Mouse (Mus musculus): ENCODE measurements around the gene Gnl2.
A peak's percentile ranks its signal among the peaks of the same experiment; 100 is the strongest.

Gnl2 gene

GRCm38 (mm10) chr4:125004886-125005285 lies 11.5 kb upstream of the Gnl2 start:
- DNase-seq: no peak

- DNase-seq: no peak
These were observed 8.9 kb upstream of the Gnl2 start for GRCm38 (mm10) chr4:125007460-125007859.

GRCm38 (mm10) chr4:125008220-125008619 lies 8.2 kb upstream of the Gnl2 start:
- no peak for DNase-seq

- no peak for DNase-seq
These were observed 7.7 kb upstream of the Gnl2 start for GRCm38 (mm10) chr4:125008712-125009111.

GRCm38 (mm10) chr4:125017431-125017830 lies 1.0 kb downstream of the Gnl2 start:
- DNase-seq: peak; percentile 42

- no peak for DNase-seq
These were observed 4.6 kb downstream of the Gnl2 start for GRCm38 (mm10) chr4:125020780-125021538.

GRCm38 (mm10) chr4:125029891-125030614 lies 13.7 kb downstream of the Gnl2 start:
- peak; percentile 95 for DNase-seq

GRCm38 (mm10) chr4:125034341-125034740 lies 18.0 kb downstream of the Gnl2 start:
- DNase-seq: peak; percentile 22

GRCm38 (mm10) chr4:125044454-125044853 lies 28.1 kb downstream of the Gnl2 start:
- no peak for DNase-seq

GRCm38 (mm10) chr4:125055385-125055784 lies 39.0 kb downstream of the Gnl2 start:
- DNase-seq: no peak

- DNase-seq: no peak
These were observed 40.1 kb downstream of the Gnl2 start for GRCm38 (mm10) chr4:125056476-125056875.

- DNase-seq: no peak
These were observed 40.9 kb downstream of the Gnl2 start for GRCm38 (mm10) chr4:125057273-125057672.

- DNase-seq: no peak
These were observed 41.6 kb downstream of the Gnl2 start for GRCm38 (mm10) chr4:125058033-125058432.

- DNase-seq: peak; percentile 68
These were observed 42.6 kb downstream of the Gnl2 start for GRCm38 (mm10) chr4:125059025-125059424.

GRCm38 (mm10) chr4:125063829-125064228 lies 47.4 kb downstream of the Gnl2 start:
- no peak for DNase-seq

GRCm38 (mm10) chr4:125065517-125066307 lies 49.3 kb downstream of the Gnl2 start, which contains the start of gene Dnali1:
Gene Dnali1, minus strand, starts transcription at chr4:125065703.
- DNase-seq: peak; percentile 62

- DNase-seq: peak; percentile 92
These were observed 50.3 kb downstream of the Gnl2 start, which contains the start of gene Snip1 for GRCm38 (mm10) chr4:125066490-125067370. Gene Snip1, plus strand, starts transcription at chr4:125066672.

- no peak for DNase-seq
These were observed 61.3 kb downstream of the Gnl2 start for GRCm38 (mm10) chr4:125077700-125078099.

- DNase-seq: no peak
These were observed 62.3 kb downstream of the Gnl2 start for GRCm38 (mm10) chr4:125078698-125079097.

- peak; percentile 93 for DNase-seq
These were observed 68.3 kb downstream of the Gnl2 start, which contains the start of gene Meaf6 for GRCm38 (mm10) chr4:125084403-125085345. Gene Meaf6, plus strand, starts transcription at chr4:125085134.

- DNase-seq: peak; percentile 77
These were observed 69.0 kb downstream of the Gnl2 start for GRCm38 (mm10) chr4:125085346-125085841.
